Mouse (Mus musculus) fibroblast of lung, adult 2 months (primary cell): Measurements from ENCODE around the gene Spata13.

ENCODE experiments used
- DNase-seq: peaks from one replicate; pipeline ENCODE4 v3.0.0-alpha.2; 2011; ENCODE audit warnings: low read depth

The Spata13 gene

GRCm38 (mm10) chr14:60784427-60785315, 150.9 kb downstream of the Spata13 start, which contains the start of gene Mipep:
Gene Mipep, plus strand, starts transcription at chr14:60784573.
- DNase-seq: peak; percentile 68

DNA sequence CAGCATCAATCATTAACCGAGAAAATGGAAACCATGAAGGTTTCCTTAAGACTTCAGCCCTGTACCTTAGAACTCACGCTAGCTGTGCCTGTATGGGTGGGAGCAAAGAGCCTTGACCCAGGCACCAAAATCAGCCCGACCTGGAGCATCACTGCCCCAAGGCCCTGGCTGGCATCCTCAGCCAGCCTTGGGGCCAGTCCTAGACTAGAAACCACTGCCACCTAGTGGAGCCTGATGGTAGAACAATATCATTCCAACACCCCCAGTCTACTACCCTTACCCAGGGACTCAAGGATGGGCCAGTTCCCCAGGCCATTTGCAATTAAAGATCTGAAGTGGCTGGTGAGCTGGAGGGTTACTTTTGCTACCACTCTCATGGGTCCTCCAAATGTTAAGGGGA, 156.3 kb downstream of the Spata13 start:
- peak; percentile 9 for DNase-seq

GRCm38 (mm10) chr14:60796600-60797322, 163.0 kb downstream of the Spata13 start:
- DNase-seq: no peak

GRCm38 (mm10) chr14:60797596-60797995, 163.8 kb downstream of the Spata13 start:
- DNase-seq: no peak

DNA sequence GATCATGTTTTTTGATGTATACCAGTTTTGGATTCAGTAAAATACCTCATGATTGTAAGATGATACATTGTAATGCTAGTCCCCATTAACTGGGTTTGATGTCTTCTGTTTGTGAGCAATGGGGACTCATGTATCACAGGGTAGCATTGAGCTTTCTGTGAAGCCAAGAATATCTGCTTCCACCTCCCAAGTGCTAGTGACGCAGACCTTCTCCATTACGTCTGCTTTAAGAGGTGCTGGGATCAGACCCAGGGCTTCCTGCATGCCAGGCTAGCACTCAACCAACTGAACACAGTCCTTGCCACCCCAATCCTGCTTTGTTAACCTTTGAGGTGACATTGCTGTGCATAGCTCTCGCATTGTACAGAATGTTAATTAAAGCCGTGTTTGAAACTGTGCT, 164.9 kb downstream of the Spata13 start:
- no peak for DNase-seq

- DNase-seq: no peak
Measured at GRCm38 (mm10) chr14:60799762-60800728, 166.2 kb downstream of the Spata13 start.

- no peak for DNase-seq
Measured at GRCm38 (mm10) chr14:60802026-60802425, 168.2 kb downstream of the Spata13 start.

DNA sequence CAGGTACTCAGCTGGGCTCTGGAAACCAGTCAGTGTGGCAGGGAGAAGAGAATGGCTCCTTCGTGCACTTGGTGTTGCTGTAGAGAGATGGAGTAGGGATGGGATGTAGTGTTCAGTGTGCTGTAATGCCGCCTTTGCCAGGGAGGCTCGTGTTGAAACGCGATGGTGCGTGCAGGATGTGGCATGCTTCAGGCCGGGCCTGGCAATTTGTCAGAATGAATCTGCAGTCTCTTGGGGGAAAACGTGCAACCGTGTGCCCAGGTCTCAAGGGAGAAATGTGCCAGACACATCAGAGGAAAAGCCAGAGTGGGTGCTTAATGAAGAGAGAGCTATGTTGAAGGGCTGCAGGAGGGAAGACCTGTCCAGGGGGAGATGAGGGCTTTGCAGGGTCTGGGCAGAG, 171.2 kb downstream of the Spata13 start:
- no peak for DNase-seq

DNA sequence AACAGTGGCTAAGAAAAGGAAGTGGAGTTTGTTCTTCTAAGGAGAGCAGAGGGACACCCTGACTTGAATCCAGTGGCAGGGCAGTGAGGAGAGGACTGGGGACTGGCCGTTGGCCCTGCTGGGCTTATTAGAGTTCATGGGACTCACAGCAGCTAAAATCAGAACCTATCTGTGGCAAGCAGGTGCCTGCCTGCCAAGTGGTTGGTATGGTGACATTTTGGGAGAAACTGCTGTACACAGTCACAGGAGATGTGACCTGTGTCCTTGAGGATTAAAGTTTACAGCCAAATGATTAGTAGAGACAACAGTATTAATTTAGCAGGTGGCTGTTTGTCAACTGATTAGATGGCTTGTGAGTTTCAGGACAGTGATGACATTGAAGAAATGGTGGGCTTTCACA, 172.1 kb downstream of the Spata13 start:
- DNase-seq: no peak

DNA sequence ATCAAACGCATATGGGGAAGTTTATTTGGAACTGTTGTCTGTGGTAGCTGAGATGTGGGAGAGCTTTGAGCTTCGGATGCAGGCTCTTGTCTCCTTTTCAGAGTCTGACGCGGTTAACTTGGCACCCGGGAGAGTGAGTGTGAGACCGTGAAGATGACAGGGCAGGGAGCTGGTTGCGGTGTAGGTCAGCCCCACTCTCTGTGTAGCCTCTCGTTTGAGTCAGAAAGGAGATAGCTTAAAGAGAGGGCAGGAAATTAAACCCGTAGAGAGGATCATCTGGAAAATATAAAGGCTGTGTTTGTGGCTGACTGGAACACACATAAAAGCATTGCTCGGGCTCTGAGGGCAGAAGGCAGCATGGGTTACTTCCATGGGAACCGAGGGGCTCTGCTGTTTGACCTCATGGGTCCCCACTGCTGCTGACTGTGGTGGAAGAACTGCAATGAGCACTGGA, 173.1 kb downstream of the Spata13 start:
- DNase-seq: no peak

DNA sequence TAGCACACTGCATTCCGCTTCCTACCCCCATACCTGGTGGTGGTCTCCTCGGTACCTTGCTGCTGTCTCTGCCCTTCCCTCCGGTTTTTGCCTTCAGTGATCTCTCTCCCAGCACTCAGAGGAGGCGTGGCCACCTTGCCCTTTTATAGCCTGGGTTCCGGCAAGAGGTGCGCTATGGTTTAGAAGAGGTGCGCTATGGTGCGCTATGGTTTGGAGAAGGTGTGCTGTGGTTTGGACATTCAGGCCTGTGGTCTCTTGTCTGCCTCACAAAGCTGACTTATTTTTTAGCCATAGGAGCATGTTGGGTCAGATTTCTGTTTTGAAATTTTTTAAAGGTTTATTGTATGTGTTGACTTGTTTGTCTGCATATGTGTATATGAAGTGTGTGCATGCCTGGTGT, 176.1 kb downstream of the Spata13 start:
- no peak for DNase-seq

DNA sequence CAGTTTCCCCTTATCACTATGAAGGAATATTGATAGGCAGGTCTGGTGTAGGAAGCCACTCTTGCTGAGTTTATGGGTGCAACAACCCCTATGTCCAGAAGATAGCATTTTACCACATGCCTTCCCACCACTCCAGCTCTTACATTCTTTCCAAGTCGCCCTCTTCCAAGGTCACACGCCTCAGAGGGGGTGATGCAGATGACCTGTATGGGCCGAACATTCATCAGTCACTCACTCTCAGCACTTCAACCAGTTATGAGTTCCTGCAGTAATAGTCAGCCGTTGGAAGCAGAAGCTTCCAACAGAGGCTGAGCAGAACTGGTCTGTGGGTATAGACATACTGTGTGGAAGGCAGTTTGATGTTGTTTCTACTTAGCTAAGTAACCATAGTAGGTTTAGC, 177.7 kb downstream of the Spata13 start:
- no peak for DNase-seq
